Mouse (Mus musculus) hematopoietic multipotent progenitor cell, adult 10-12 weeks (in vitro differentiated cells): ENCODE measurements around the gene Tsc2. TPM values are rescaled to one million over a fixed set of nuclear protein-coding genes. Genes with fewer than 3 reads are reported as not detected.

Experiments used
- polyA plus RNA-seq: library from polyadenylated mRNA; stranded (reverse); fragments of >175 nt; gene quantifications from 2 replicates; pipeline ENCODE4 v1.2.3, GENCODE M21; 2012; ENCODE audit warnings: low replicate concordance

Tsc2 gene
- 37.6 and 45.7 TPM in 2 replicates for polyA plus RNA-seq

DNA sequence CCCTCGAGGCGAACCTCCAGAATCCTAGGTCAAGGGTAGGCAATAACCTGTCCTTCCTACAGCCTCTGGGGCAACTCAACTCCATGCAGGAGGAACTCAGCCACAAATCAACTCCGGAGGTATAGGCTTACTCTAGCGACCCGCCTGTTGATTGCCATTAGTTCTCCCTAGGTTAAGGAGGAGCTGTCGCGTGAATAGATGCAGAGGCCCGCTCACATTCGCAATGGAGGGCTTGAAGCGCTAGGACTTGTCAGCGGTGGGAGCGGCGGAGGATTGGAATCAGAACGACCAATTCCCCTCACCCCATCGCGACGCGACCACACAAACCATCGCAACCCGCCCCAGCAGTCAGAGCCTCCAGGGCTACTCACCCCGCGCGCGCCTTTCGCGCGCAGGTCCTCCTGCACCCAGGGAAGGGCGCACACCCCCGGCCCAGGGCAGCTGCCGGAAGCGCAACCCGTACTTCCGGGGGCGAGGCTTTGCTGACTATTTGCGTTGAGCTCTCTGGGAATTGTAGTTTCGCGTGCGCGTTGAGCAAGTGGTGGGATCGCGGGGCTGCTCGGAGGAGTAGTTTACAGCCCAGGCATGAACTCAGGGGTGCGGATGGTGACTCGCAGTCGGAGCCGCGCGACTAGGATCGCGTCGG, at the start of gene Tsc2, which contains the start of gene Nthl1:
Gene Tsc2, minus strand, starts transcription at position 464 of the 646 bp plus-strand sequence.
Gene Nthl1, plus strand, starts transcription at position 514 of the 646 bp plus-strand sequence.

DNA sequence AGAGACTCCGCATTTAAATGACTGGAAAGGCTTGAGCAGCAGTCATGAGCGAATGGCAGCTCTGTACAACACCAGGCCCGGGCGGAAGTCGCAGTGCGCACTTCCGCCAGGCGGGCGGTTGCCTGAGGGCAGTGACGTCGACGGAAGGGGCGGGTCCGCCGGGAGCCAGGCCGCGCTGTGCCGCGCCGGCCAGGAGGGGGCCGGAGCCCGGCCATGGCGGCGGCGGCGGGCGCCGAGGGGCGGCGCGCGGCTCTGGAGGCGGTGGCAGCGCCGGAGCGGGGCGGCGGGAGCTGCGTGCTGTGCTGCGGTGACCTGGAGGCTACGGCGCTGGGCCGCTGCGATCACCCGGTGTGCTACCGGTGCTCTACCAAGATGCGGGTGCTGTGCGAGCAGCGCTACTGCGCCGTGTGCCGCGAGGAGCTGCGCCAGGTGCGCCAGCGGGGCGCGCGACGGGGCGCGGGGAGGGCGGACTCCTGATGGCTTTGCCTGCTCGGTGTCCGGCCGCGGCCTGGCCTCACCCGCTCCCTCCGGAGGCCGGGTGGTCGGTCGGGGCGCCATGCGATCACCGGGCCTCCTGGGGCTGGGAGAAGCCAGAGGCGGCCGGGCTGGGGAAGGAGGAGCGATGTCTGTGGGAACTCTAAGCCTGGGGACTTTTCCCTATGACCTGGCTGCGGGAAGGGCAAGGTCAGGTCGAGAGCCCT, 37.3 kb upstream of the Tsc2 start, which contains the start of gene Zfp598:
Gene Zfp598, plus strand, starts transcription at position 143 of the 701 bp plus-strand sequence.

DNA sequence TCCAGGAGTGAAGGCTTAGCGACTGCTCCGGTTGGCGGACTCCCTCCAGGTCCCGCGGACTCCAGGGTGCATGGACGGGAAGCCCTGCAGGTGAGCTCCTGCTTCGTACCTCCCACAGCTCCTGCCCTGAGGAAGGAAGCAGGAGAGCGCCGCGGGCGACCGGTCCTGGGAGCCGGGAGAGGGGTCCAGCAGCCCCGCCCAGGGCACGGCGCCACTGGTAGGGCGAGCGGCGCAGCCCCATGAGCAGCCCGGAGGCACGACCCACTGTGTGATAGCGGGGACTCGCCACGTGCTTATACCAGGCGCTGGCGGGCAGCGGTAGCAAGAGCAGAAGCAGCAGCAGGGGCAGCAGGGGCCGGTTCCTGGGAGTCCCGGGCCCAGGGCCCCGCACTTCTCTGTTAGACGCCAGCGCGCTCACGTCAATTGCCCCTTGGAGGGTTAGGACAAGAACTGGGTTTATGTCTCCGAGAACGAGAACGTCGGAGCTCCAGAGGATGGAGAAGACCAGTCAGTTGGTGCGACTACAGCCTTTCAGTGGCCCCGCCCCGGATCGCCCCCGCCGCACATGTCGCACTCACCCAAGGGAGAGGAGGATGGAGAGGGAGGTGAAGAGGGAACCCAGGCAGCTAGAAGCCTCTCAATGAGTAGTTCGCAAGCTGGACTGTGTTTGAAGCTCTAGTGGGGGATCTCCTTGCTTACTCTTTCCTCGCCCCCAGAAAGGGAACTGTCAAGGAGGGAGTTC, 25.8 kb upstream of the Tsc2 start, which contains the start of gene Npw:
Gene Npw, minus strand, starts transcription at position 441 of the 742 bp plus-strand sequence.

DNA sequence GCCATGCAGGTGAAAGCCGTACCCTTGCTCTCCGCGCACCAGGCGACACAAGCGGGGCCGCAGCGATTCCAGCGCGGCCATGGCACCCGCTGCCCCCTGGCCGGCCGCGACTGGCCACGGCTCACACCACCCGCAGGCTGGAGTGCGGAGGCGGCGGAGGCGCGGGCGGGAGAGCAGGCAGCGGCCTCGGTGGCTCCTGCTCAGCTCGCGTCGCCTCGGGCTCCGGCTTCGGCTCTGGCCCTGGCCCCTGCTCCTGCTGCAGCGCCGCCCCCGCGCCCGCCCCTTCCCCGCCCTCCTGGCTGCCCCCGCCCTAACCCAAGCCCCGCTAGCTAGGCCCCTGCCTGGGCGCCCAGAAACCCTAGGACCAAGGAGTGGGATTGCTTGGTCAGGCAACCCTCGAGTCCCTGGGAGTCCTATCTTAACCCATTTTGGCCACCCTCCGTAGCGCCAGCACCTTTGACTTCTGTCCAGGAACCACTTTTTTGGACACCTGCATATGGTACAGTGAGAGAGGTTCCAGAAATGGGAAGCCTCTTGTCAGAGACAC, 17.7 kb upstream of the Tsc2 start, which contains the start of gene Slc9a3r2:
Gene Slc9a3r2, minus strand, starts transcription at position 258 of the 547 bp plus-strand sequence.

DNA sequence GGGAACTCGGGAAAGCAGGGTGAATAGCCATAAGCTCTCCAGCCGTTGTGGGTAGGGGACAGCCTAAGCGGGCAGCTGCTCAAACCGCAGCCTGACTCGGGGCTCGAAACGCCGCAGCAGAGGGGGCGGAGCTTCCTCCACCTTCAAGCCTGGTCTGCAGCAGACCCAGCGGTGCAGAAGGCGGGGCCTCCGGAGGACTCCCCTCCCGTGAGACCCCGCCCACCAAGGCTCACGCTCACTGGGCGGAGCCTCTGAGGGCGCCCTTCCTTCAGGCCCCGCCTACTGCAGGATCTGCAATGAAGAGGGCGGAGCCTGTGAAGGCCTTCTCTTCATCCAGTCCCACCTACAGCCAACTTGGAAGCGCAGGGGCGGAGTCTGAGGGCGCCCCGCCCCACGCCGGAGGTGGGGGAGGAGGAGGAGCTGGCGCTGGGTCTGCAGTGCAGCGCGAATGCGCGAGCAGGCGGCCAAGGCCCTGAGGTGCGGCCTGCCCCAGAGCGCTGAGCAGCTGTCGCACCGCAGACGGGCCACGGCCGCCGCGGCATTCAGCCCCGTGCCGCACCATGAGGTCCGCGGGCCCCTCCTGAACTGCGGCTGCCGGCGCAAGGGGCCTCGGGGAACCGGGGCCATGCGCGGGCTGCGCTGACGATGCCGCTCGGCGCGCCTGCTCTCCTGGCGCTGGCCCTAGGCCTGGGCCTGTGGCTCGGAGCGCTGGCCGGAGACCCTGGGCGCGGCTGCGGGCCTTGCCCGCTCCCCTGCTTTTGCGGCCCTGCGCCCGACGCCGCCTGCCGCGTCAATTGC, 82.6 kb downstream of the Tsc2 start, which contains the start of gene Pkd1:
Gene Pkd1, plus strand, starts transcription at position 217 of the 798 bp plus-strand sequence.

Other genes starting within 250 kb of the Tsc2 start
- gene Rnps1, start 218.1 kb downstream of the Tsc2 start, polyA plus RNA-seq = 102 and 132 TPM in 2 replicates
- gene Eci1, start 206.0 kb downstream of the Tsc2 start, polyA plus RNA-seq = 29.8 and 42.0 TPM in 2 replicates
- 0.31 and 0.68 TPM in 2 replicates for gene Dnase1l2, start 189.5 kb downstream of the Tsc2 start, polyA plus RNA-seq
- 32.1 and 40.4 TPM in 2 replicates for gene E4f1, start 162.3 kb downstream of the Tsc2 start, polyA plus RNA-seq
- gene Pgp, start 162.2 kb downstream of the Tsc2 start, polyA plus RNA-seq = 27.9 and 34.1 TPM in 2 replicates
- 0.24 and 0.74 TPM in 2 replicates for gene Bricd5, start 158.7 kb downstream of the Tsc2 start, polyA plus RNA-seq
- 5.3 and 8.0 TPM in 2 replicates for gene Mlst8, start 153.6 kb downstream of the Tsc2 start, polyA plus RNA-seq
- gene Caskin1, start 144.0 kb downstream of the Tsc2 start, polyA plus RNA-seq = 0.02 and 0.07 TPM in 2 replicates
- gene Traf7, start 104.7 kb downstream of the Tsc2 start, polyA plus RNA-seq = 156 and 190 TPM in 2 replicates
- 0.76 and 1.9 TPM in 2 replicates for gene Rab26, start 98.4 kb downstream of the Tsc2 start, polyA plus RNA-seq
- 24.7 and 24.9 TPM in 2 replicates for gene Pkd1, start 82.8 kb downstream of the Tsc2 start, polyA plus RNA-seq
- 3.8 and 6.9 TPM in 2 replicates for gene Nthl1, start 50 bp upstream of the Tsc2 start, polyA plus RNA-seq
- gene Slc9a3r2, start 17.7 kb upstream of the Tsc2 start, polyA plus RNA-seq = 3.8 and 6.4 TPM in 2 replicates
- gene Npw, start 25.8 kb upstream of the Tsc2 start, polyA plus RNA-seq = 0.36 and 0.52 TPM in 2 replicates
- gene Zfp598, start 37.1 kb upstream of the Tsc2 start, polyA plus RNA-seq = 56.2 and 93.5 TPM in 2 replicates
- 0.15 and 0.24 TPM in 2 replicates for gene Syngr3, start 57.3 kb upstream of the Tsc2 start, polyA plus RNA-seq
- gene Gfer, start 63.5 kb upstream of the Tsc2 start, polyA plus RNA-seq = 52.3 and 54.6 TPM in 2 replicates
- gene Noxo1, start 63.6 kb upstream of the Tsc2 start, polyA plus RNA-seq = 5.9 and 10.3 TPM in 2 replicates
- gene Tbl3, start 75.0 kb upstream of the Tsc2 start, polyA plus RNA-seq = 8.7 and 12.3 TPM in 2 replicates
- 0.16 and 0.36 TPM in 2 replicates for gene Rnf151, start 85.4 kb upstream of the Tsc2 start, polyA plus RNA-seq
- 42.1 and 88.6 TPM in 2 replicates for gene Rps2, start 85.5 kb upstream of the Tsc2 start, polyA plus RNA-seq
- gene Ndufb10, start 91.8 kb upstream of the Tsc2 start, polyA plus RNA-seq = 220 and 325 TPM in 2 replicates
- gene Rpl3l, start 95.2 kb upstream of the Tsc2 start, polyA plus RNA-seq = 0.31 and 0.38 TPM in 2 replicates
- gene Msrb1, start 104.0 kb upstream of the Tsc2 start, polyA plus RNA-seq = 43.6 and 56.0 TPM in 2 replicates
- 0.94 and 2.2 TPM in 2 replicates for gene Hs3st6, start 120.4 kb upstream of the Tsc2 start, polyA plus RNA-seq
- gene Meiob, start 171.7 kb upstream of the Tsc2 start, polyA plus RNA-seq = not detected in 2 replicates
- 27.6 and 69.0 TPM in 2 replicates for gene Hagh, start 207.5 kb upstream of the Tsc2 start, polyA plus RNA-seq
- gene Fahd1, start 217.7 kb upstream of the Tsc2 start, polyA plus RNA-seq = 2.7 and 6.5 TPM in 2 replicates
- 0.12 TPM in 1 of 2 replicates, not detected in the other for gene Igfals, start 233.4 kb upstream of the Tsc2 start, polyA plus RNA-seq